Mouse (Mus musculus) adrenal gland, postnatal 25 days (tissue): ENCODE data around the gene Actl6b. TPM values are rescaled to one million over a fixed set of nuclear protein-coding genes. Genes with fewer than 3 reads are reported as not detected.
"Not testable (repeated sequence)": the region's sequence is repeated elsewhere in the genome, so short reads cannot be mapped to it uniquely, and the experiment has no call there.

Experiments
- DNase-seq: peaks from one replicate; pipeline ENCODE4 v3.0.0; 2021; ENCODE audit warnings: mixed read lengths
- microRNA-seq, 2 experiments: library from miRNA; unstranded; fragments of <30 nt; microRNA quantifications; one replicate each; pipeline ENCODE4 v1.2.0; 2021
- total RNA-seq: library from RNA; stranded (reverse); gene quantifications from 2 replicates; pipeline ENCODE4 v1.2.3, GENCODE M21; 2021

Gene Actl6b
- total RNA-seq, 1 experiment from 2014 or later: 6.4 TPM

- DNase-seq: no peak
These were observed 54.7 kb downstream of the Actl6b start for GRCm38 (mm10) chr5:137607860-137608653.

GRCm38 (mm10) chr5:137608654-137609190 lies 55.4 kb downstream of the Actl6b start:
- DNase-seq: no peak

- no peak for DNase-seq
These were observed 56.0 kb downstream of the Actl6b start for GRCm38 (mm10) chr5:137609292-137609691.

- no peak for DNase-seq
These were observed 56.7 kb downstream of the Actl6b start for GRCm38 (mm10) chr5:137610056-137610455.

GRCm38 (mm10) chr5:137610548-137611244 lies 57.4 kb downstream of the Actl6b start:
- peak; percentile 82 for DNase-seq

- DNase-seq: peak; percentile 77
These were observed 57.9 kb downstream of the Actl6b start for GRCm38 (mm10) chr5:137611245-137611602.

GRCm38 (mm10) chr5:137613076-137613475 lies 59.8 kb downstream of the Actl6b start:
- DNase-seq: no peak

- peak; percentile 68 for DNase-seq
These were observed 60.2 kb downstream of the Actl6b start, which contains the start of gene Pcolce for GRCm38 (mm10) chr5:137613550-137613949. Pcolce (minus strand) TSS chr5:137613784.

GRCm38 (mm10) chr5:137614921-137615320 lies 61.6 kb downstream of the Actl6b start:
- not testable (repeated sequence) for DNase-seq

- no peak for DNase-seq
These were observed 62.0 kb downstream of the Actl6b start for GRCm38 (mm10) chr5:137615347-137615746.

Small RNA genes lying within 50 kb of the gene (microRNA-seq; reads per million reads assigned to microRNA genes)
- gene Mir6418: 0.34 to 1.8 reads per million in 2 experiments

Other genes with a start within 250 kb of the Actl6b start
- gene Srrt, start 245.8 kb upstream of the Actl6b start, total RNA-seq: 164 and 195 TPM in 2 replicates
- 32.3 and 40.8 TPM in 2 replicates for gene Trip6, start 239.1 kb upstream of the Actl6b start, total RNA-seq
- 9.2 and 17.7 TPM in 2 replicates for gene Slc12a9, start 219.9 kb upstream of the Actl6b start, total RNA-seq
- 54.6 and 70.5 TPM in 2 replicates for gene Ephb4, start 203.4 kb upstream of the Actl6b start, total RNA-seq
- gene Zan, start 76.5 kb upstream of the Actl6b start, total RNA-seq: not detected in 2 replicates
- gene Pop7, start 51.0 kb upstream of the Actl6b start, total RNA-seq: 29.9 and 31.7 TPM in 2 replicates
- gene Gigyf1, start 35.0 kb upstream of the Actl6b start, total RNA-seq: 34.7 and 52.3 TPM in 2 replicates
- gene Epo, start 20.3 kb upstream of the Actl6b start, total RNA-seq: not detected in 2 replicates
- 580 and 681 TPM in 2 replicates for gene Gnb2, start 20.0 kb upstream of the Actl6b start, total RNA-seq
- gene Tfr2, start 16.3 kb downstream of the Actl6b start, total RNA-seq: 0.85 and 2.9 TPM in 2 replicates
- gene Mospd3, start 47.5 kb downstream of the Actl6b start, total RNA-seq: 54.1 and 59.1 TPM in 2 replicates
- 931 and 937 TPM in 2 replicates for gene Pcolce, start 60.3 kb downstream of the Actl6b start, total RNA-seq
- 1.0 and 2.2 TPM in 2 replicates for gene Fbxo24, start 75.5 kb downstream of the Actl6b start, total RNA-seq
- gene Lrch4, start 75.6 kb downstream of the Actl6b start, total RNA-seq: 19.3 and 35.7 TPM in 2 replicates
- gene Gm20605, start 75.7 kb downstream of the Actl6b start, total RNA-seq: 13.4 and 18.2 TPM in 2 replicates
- 10.0 and 14.0 TPM in 2 replicates for gene Sap25, start 87.8 kb downstream of the Actl6b start, total RNA-seq
- gene Irs3, start 92.2 kb downstream of the Actl6b start, total RNA-seq: 4.9 and 5.7 TPM in 2 replicates
- 32.1 and 43.7 TPM in 2 replicates for gene Agfg2, start 131.2 kb downstream of the Actl6b start, total RNA-seq
- 3.0 and 5.6 TPM in 2 replicates for gene Nyap1, start 188.1 kb downstream of the Actl6b start, total RNA-seq
- gene Tsc22d4, start 192.2 kb downstream of the Actl6b start, total RNA-seq: 86.0 and 104 TPM in 2 replicates
- 30.9 and 34.0 TPM in 2 replicates for gene Ppp1r35, start 225.3 kb downstream of the Actl6b start, total RNA-seq
- gene Mepce, start 234.1 kb downstream of the Actl6b start, total RNA-seq: 58.3 and 66.5 TPM in 2 replicates
- gene Zcwpw1, start 234.3 kb downstream of the Actl6b start, total RNA-seq: 3.6 and 5.2 TPM in 2 replicates